Mouse (Mus musculus): ENCODE measurements around the gene Ergic2.

DNA sequence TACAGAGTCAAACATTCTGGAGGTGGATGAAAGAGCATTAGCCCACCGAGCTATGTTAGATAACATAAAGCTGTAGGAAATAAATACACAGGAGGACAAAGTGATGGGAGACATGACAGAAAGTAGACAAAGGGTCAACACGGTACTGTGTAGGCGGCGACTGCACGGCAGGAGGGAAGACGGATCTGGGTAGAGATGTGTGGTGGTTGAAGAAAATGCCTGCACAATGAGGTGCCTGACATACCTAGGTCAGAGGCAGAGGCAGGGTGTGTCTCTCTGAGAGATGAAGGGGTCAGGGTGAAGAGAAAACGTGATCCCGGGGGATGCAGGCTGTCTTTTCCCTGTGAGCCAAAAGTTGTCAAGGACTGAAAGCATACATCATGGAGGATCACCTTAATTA is 46.9 kb upstream of the Ergic2 start:
- no peak for TF ChIP-seq CTCF (IDR thresholded peaks at IDR 0.05; ENCODE audit: low read depth)
- no peak for TF ChIP-seq EP300 (IDR thresholded peaks at IDR 0.05; ENCODE audit: low read depth)
